Comparison of ENCODE assay signal across 10 mouse cellular contexts in the genomic region with DNA sequence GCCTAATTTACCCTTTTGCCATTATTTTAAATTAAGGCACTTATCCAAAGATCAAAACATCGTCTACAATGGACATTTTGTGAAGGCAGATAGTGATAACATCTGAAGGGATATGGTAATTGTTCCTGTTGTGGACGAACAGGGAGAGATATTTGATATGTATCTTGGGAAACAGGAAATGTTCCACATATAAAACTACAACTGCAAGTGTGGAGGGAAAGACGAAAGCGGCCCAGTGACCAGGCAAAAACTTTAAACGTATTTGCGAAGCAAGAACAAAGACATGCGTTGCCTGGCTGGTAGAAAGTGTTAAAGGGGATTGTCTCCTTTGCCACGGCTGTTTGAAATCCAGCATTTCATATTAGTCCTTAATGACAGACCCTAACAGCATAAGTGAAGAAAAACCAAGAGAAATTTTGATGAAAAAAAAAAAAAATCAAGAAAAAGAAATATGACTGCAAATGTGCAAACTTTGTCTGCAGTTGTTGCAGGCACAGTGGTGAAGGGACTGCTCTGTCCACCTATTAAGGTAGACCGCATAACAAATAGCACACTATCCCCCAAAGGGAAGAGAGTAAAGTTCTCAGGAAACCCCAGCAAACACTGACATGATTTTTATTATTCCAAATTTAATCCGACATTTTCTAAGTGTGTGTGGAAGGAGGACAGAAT.
DNase-seq lines count a peak whose midpoint lies in the region.
"Had no signal": no experiment of that assay in that cellular context is flagged by ENCODE, and none has a peak within 500 bp of the region (broad histone marks: within the 10 kb centered on the region; RNA-seq: fewer than 3 reads in every experiment).

No protein-coding gene starts in this region.

- intact Hi-C loops in heart, postnatal 10 days (cut with DNase I) = loop anchor here (1.0 to 5.0 kb wide), 3 partner anchors 71 to 1043 kb away; no protein-coding TSS in a partner anchor

- no peaks in the 10 kb centered on the region for H3K36me3 ChIP-seq in forebrain, embryonic 10.5 days (replicated peaks)
- H3K36me3 ChIP-seq: limb, embryonic 13.5 days had no signal

- peak overlapping the region; percentile 85 for H3K27ac ChIP-seq in forebrain, embryonic 10.5 days
- H3K27ac ChIP-seq: heart, adult 2 months; limb, embryonic 13.5 days had no signal

- peaks cover 73% of the 10 kb centered on the region for H3K4me1 ChIP-seq in forebrain, embryonic 10.5 days
- H3K4me1 ChIP-seq: limb, embryonic 13.5 days had no signal

- 30% methylated on average over 10 of the region's 10 CpGs for WGBS in forebrain, embryonic 10.5 days

- H3K4me3 ChIP-seq in forebrain, embryonic 10.5 days = peak overlapping the region; percentile 13; the same call in 1 of the 2 replicates
- H3K4me3 ChIP-seq: erythroblast, embryonic 14.5 days; heart, adult 2 months; limb, embryonic 13.5 days had no signal

- H3K9me3 ChIP-seq in forebrain, embryonic 10.5 days = no peaks in the 10 kb centered on the region
- H3K9me3 ChIP-seq: limb, embryonic 13.5 days had no signal

- peak; percentile 31 for DNase-seq in retina, postnatal 1 day
- no peak for DNase-seq in retina, embryonic 14.5 days (ENCODE audit: low spot score)
- DNase-seq in forebrain, embryonic 10.5 days (ENCODE audit: extremely low spot score, low spot score) = no peak
- peak; percentile 3 for DNase-seq in hindlimb bud, embryonic 11.5 days (ENCODE audit: extremely low spot score, low read depth, low spot score)
- DNase-seq in adrenal gland, adult 2 months = no peak
- no peak for DNase-seq in thymus, postnatal 14 days
- DNase-seq in heart, postnatal 10 days = no peak

- peaks cover 42% of the 10 kb centered on the region for H3K27me3 ChIP-seq in forebrain, embryonic 10.5 days (ENCODE audit: poor library complexity, severe bottlenecking)
- H3K27me3 ChIP-seq: limb, embryonic 13.5 days had no signal

Comparison
In these comparisons a context has a peak if more than half of its experiments do, and no peak if none do; other contexts are left out.
1. DNase-seq: peak in retina, postnatal 1 day (single experiment) and hindlimb bud, embryonic 11.5 days (single experiment); none in retina, embryonic 14.5 days (single experiment), forebrain, embryonic 10.5 days (single experiment), adrenal gland, adult 2 months (single experiment), thymus, postnatal 14 days (single experiment) and heart, postnatal 10 days (0 of 2).